Mouse (Mus musculus) megakaryocyte progenitor cell, adult 5-6 weeks (primary cell): ENCODE results near the gene Tef. TPM values are rescaled to one million over a fixed set of nuclear protein-coding genes. Genes with fewer than 3 reads are reported as not detected.
A peak's percentile ranks its signal among the peaks of the same experiment; 100 is the strongest.

Experiments
- ATAC-seq: replicated peaks from 2 replicates; pipeline ENCODE4 v1.8.0; 2016; ENCODE audit warnings: mild to moderate bottlenecking, moderate TSS enrichment, inconsistent platforms; ENCODE audit not compliant: poor library complexity
- total RNA-seq, 2 experiments: library from RNA; stranded (forward) in 1 of 2; stranded (reverse) in 1 of 2; fragments of 157-497, 149-512 nt in 1 of 2; fragments of 200-1000 nt in 1 of 2; gene quantifications; 2 replicates each; pipeline versions ENCODE4 v1.2.3 to v1.2.4; 2015 to 2017

The Tef gene
- total RNA-seq (2015) (4.9 and 5.1 TPM in 2 replicates), total RNA-seq (2017) (10.4 and 11.0 TPM in 2 replicates)

DNA sequence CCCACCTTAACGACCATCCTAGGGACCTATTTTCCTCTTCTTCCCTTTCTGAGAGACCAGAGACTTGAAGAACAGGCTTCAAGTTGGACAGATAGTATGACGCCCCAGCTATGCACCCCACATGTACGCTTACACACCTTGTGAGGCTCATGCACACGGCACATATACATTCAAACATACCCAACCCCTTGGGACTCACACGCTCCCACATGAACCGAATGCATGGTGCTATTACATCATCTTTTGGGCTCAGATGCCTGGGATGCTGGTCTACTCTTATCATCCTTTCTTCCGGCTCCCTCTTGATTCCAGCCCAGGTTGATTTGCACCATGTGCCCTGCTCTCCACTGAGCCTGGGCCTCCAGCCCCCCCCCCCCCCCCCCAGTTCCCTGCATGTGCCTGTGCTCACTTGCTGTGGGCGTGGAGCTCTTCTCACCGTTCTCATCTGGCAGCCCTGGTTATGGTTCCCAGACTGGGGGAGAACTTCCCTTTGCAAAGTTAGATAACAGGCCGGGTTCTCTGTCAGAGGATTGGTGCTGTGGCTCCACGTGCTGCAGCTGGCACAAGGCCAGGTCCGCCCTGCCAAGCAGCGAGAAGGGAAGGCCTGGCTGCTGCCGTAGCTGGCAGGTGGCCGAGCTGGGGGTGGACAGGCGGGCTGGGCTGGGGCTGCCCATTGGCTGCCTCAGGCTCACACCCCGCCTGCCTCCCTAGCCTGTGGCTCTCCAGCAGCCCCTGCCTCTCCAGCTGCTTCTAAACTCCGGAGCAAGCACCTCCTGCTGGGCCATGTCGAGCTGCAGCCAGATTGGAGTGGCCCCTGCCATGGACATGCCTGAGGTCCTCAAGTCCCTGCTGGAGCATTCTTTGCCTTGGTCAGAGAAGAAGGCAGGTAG is at the start of gene Tef:
Tef (plus strand) TSS at position 421 of the 890 bp plus-strand sequence.
- peak; percentile 90 for ATAC-seq

DNA sequence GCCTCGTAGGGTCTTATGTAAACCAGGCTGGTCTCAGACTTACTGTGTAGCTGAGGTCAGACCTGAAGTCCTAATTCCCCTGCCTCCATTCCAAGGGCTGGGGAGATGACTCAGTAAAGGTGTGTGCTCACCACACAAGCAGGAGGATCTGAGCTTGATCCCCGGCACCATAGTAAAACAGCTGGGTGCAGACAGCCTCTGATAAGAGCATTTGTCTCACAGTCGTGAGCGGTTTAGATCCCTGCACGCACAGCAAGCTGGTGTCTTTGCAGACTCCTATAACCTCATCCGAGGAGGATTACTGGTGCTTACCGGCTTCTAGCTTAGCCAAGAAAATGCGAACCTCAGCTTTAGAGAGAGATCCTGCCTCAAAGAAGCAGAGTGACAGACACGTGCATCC is 48.6 kb upstream of the Tef start:
- no peak for ATAC-seq

DNA sequence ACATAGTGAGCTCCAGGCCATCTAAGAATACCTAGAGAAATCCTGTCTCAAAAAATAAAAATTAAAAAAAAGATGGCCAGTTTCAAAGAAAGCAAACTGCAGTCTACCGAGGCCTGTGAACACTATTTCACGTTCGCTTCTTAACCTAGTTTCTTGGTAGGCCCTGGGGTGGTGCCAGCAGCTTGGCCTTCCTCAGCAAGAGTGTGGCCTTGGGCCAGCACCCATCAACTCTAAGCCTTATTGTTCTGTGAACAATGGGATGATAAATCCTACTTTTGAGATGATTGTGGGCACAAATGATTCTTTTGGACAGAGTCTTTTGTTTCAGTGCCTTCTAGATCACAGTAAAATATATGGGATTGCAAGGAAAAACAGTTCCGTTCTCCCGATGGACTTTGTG is 43.5 kb upstream of the Tef start:
- ATAC-seq, result no peak

DNA sequence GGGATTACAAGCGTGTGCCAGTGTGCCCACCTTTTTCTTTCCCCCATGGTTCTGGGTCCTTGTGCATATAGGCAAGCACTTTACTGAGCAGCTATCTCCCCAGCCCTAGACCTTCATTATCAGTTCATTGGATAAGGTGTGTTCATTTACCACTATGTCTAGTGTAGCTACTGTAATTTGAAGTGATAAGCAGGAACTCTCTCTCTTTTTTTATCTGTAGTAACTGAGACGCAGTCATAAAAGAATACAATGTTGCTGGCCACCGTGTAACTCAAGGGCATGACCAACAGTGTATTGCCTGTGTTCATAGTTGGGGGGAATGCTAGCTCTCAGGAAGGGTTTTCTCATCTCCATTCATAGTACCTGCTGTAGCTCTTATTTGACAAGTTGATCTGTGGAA is 42.7 kb upstream of the Tef start:
- peak; percentile 64 for ATAC-seq

DNA sequence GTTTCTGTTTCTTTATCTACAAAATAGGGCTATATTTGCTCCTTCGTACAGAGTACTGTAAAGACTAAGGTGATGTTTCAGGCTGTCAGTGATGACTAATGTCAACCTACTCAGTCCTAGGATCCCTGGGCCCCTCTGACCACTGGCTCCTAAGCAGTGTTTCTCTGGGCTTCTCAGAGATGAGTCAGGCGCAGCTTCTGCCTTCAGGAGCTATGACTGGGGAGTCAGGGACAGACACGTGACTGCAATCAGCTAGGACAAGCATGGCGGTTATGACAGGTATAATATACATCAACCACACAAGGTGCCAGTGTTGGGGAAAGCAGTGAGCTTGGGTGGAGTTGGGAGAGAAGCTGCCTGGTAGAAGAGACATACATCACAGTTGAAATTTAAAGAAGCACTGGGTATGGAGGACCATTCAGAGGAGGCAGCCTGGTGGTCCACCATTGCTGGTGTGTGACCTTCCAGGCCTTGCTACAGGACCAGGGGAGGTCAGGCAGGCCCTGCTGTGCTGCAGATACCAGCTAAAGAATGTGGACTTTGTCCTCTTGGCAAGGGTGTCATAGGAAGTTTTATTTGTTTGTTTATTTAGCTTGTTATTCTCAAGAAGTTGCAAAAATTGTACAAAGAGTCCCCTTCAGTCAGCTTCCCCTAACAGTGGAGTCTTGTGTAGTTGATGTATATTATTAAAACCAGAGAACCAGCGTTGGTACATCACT is 41.7 kb upstream of the Tef start:
- ATAC-seq, result no peak

- no peak for ATAC-seq
These were observed 40.8 kb upstream of the Tef start for GRCm38 (mm10) chr15:81761381-81761780.

DNA sequence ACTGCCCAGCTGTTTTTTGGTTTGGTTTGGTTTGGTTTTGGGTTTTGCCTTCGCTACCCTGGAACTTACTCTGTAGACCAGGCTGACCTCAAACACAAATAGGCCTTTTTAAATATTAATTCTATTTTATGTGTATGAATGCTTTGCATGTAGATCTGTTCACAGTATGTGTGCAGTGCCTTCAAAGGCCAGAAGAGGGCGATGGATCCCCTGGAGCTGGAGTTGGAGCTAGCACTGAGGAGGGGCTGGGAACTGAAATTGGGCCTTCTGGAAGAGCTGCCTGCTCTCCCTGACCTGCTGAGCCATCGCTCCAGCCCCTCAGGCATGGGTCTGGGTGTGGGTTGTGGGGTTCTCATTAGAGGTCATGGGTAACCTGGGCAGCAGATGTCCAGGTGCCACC is 40.3 kb upstream of the Tef start:
- no peak for ATAC-seq

- ATAC-seq, result peak; percentile 26; the same call in 1 of the 2 replicates
These were observed 37.6 kb upstream of the Tef start for GRCm38 (mm10) chr15:81764573-81764972.

GRCm38 (mm10) chr15:81765651-81766050 is 36.6 kb upstream of the Tef start:
- ATAC-seq, result 0 out of 2 replicates have a peak, but pooled peaks have one; percentile 43

DNA sequence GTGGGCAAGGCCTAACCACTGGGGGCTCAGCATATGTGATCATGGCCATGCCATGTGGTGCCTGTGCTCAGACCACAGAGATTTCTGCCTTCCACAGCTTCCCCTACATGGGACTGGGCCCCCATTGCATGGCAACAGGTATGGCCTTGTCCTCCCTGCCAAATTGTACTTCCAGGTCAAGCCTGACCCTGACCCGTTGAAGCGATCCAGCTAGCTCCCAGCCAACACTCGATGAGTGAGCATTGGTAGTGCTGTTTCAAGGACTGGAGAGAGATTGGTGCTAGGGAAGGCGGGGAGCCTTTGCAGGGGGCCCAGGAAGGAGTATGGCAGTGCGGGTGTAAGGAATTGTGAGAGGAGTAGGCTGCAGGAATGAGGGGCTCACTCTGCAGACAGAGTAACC is 35.8 kb upstream of the Tef start:
- ATAC-seq, result no peak

DNA sequence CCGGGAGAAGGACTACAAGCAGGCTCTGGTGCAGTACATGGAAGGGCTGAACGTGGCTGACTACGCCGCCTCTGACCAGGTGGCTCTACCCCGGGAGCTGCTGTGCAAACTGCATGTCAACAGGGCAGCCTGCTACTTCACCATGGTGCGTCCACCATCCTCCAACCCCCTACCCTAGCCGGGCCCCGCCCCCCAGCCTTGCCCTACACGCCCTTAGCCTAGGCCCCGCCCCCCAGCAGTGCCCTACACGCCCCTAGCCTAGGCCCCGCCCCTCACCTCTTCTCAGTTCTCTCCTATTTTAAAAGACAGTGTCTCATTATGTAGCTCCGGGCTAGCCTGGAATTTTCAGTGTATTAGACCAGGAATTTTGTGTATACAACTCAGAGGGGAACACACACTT is 33.2 kb upstream of the Tef start:
- ATAC-seq, result peak; percentile 65

DNA sequence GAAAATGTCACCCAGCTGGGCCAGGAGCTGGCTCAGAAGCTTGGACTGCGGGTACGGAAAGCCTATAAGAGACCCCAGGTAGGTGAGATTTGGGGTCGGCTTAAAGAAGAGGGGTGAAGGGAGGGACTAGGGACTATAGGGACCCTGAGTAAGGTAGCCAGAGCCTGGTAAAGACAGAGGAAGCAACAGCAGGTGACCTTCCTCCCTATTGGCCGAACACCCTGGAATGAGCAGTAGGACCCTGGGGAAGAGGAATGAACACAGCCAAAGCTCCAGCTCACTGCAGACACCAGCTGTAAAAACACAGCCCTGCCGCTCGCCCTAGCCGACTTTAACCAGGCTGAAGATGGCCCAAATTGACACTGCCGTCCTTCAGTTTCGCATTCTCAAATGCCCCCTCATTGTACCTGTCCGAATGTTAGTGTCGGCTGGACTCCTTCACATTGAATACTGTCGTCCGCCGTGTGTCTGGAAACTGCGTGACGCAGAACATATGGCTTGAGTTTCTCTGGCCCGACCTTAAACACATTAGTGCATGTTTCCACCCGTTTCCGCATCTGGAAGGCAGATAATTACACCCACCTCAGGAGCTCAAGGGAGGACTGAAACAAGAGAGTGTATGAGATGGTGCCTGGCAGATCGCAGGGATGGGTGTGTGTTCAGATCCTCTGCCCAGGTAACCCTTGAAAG is 29.6 kb upstream of the Tef start:
- no peak for ATAC-seq

- no peak for ATAC-seq
These were observed 27.6 kb upstream of the Tef start for GRCm38 (mm10) chr15:81774505-81775171.

GRCm38 (mm10) chr15:81776631-81777422 is 25.4 kb upstream of the Tef start:
- ATAC-seq, result peak; percentile 44; the same call in 1 of the 2 replicates

DNA sequence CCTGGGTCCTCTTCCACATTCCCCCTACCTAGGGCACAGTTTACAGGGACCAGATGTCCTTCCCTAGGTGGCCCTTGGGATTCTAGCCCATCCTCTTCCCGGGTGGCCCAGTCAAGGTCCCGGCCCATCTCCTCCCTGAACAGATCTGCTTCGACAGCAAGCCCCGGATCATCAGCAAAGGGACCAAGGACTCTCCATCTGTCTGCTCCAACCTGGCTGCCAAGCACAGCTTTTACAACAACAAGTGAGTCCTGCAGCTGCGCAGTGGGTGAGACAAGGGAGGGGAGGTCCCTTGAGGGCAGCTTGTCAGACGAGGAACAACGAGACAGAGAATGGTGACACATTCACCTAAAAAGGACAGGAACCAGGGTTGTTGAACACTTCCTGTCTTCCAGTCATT is 20.4 kb upstream of the Tef start:
- ATAC-seq, result no peak

GRCm38 (mm10) chr15:81784762-81785161 is 17.5 kb upstream of the Tef start:
- peak; percentile 39; the same call in 1 of the 2 replicates for ATAC-seq

DNA sequence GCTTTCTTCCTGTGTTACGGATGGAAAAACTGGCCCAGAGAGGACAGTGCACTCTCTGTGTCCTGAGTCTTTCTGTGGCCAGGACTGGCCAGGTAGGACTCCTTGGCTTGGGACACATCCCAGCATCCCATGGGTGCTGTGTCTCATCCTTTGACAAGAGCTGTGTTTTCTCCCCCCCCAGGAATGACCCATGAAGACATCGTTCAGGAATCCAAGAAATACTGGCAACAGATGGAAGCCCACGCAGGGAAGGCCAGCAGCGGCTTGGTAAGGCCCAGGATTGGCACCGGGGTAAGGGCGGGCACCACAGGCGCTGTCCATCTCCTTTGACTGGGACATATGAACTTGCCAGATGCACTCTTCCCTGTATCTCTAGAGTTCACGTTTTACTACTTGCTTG is 16.5 kb upstream of the Tef start:
- ATAC-seq, result no peak

DNA sequence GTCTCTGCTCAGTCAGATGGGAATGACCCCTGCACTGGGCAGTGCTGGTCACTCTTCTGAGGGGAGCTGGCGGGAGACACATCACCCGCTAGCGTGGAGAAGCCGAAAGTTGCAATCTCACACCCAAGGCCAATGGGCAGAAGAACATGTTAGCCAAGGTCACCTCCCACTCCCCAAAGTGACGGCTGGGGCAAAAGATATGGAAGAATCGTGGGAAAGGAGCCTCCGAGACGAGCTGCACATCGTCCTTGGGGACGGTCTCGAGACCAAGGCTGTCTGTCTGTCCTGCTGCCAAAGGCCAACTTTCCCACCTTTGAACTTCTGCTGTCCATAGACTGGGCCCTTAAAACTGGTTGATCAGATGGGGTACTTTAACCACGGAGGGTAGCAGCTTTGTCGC is 14.7 kb upstream of the Tef start:
- ATAC-seq, result no peak

GRCm38 (mm10) chr15:81792444-81792843 is 9.8 kb upstream of the Tef start:
- ATAC-seq, result no peak

GRCm38 (mm10) chr15:81796228-81796627 is 6.0 kb upstream of the Tef start:
- peak; percentile 68; the same call in 1 of the 2 replicates for ATAC-seq
